ENCODE assay signal across 8 mouse cellular contexts in genomic region chr9:68014991-68015396, GRCm38 (mm10).
DNase-seq lines count a peak whose midpoint lies in the region; ATAC-seq and TF ChIP-seq lines count a peak whose summit lies in the region.

No protein-coding gene starts in this region.

- DNase-seq in intestine, embryonic 14.5 days (ENCODE audit: low spot score): peak; percentile 92
- DNase-seq in gastrocnemius, adult 8-10 months (ENCODE audit: low spot score in 2 of 2): peak; percentile 72
- DNase-seq in induced T-regulatory cell, adult 2 months (ENCODE audit: low read depth): peak; percentile 65
- peak; percentile 76 for DNase-seq in left cerebral cortex, postnatal 10 days (ENCODE audit: extremely low spot score in 1 of 2, low spot score in 2 of 2)
- peak; percentile 51 for DNase-seq in splenic B cell, adult 2 months (ENCODE audit: low read depth, low spot score)

- no peaks in the 10 kb centered on the region for H3K36me3 ChIP-seq in intestine, embryonic 14.5 days (ENCODE audit: control insufficient read depth, insufficient read depth, low read length)
- no peaks in the 10 kb centered on the region for H3K36me3 ChIP-seq in intestine, embryonic 16.5 days (ENCODE audit: control insufficient read depth, insufficient read depth, low read length)
- H3K36me3 ChIP-seq in midbrain, embryonic 16.5 days (ENCODE audit: control insufficient read depth, insufficient read depth, low read length): no peaks in the 10 kb centered on the region
- H3K36me3 ChIP-seq in splenic B cell, adult 2 months (ENCODE audit: control insufficient read depth, insufficient read depth, low read length, poor library complexity, severe bottlenecking): no peaks in the 10 kb centered on the region

- no peak overlapping the region for H3K27ac ChIP-seq in intestine, embryonic 14.5 days (ENCODE audit: low read depth)
- no peak overlapping the region for H3K27ac ChIP-seq in intestine, embryonic 16.5 days (ENCODE audit: low read length)
- no peak overlapping the region for H3K27ac ChIP-seq in cortical plate, adult 2 months (ENCODE audit: insufficient read depth, low read length)
- H3K27ac ChIP-seq in midbrain, embryonic 16.5 days (ENCODE audit: low read length): no peak overlapping the region

- H3K27me3 ChIP-seq in intestine, embryonic 14.5 days (replicated peaks; ENCODE audit: control insufficient read depth, insufficient read depth, low read length): no peaks in the 10 kb centered on the region
- no peaks in the 10 kb centered on the region for H3K27me3 ChIP-seq in intestine, embryonic 16.5 days (replicated peaks; ENCODE audit: control insufficient read depth, insufficient read depth, low read length)
- no peaks in the 10 kb centered on the region for H3K27me3 ChIP-seq in midbrain, embryonic 16.5 days (ENCODE audit: control insufficient read depth, insufficient read depth, low read depth, low read length)
- no peaks in the 10 kb centered on the region for H3K27me3 ChIP-seq in splenic B cell, adult 2 months (ENCODE audit: control insufficient read depth, insufficient read depth, low read length, poor library complexity, severe bottlenecking)

- H3K9ac ChIP-seq in intestine, embryonic 14.5 days (ENCODE audit: low read length): no peak overlapping the region
- H3K9ac ChIP-seq in intestine, embryonic 16.5 days (ENCODE audit: low read depth, low read length): no peak overlapping the region
- H3K9ac ChIP-seq in midbrain, embryonic 16.5 days (ENCODE audit: low read depth, low read length): no peak overlapping the region

- peak; percentile 99 for TF ChIP-seq CTCF in cortical plate, adult 2 months (IDR thresholded peaks at IDR 0.05; ENCODE audit: extremely low read depth, insufficient read depth, low read length)

- intact Hi-C loops in left cerebral cortex, postnatal 10 days (cut with DNase I): loop anchor here (5.0 to 10.0 kb wide), 4 partner anchors 640 to 1470 kb away; partner anchors contain the start of gene Rora

- H3K4me1 ChIP-seq in intestine, embryonic 14.5 days (replicated peaks; ENCODE audit: control insufficient read depth, insufficient read depth, low read length): no peaks in the 10 kb centered on the region
- H3K4me1 ChIP-seq in intestine, embryonic 16.5 days (ENCODE audit: control insufficient read depth, insufficient read depth, low read length): no peaks in the 10 kb centered on the region
- H3K4me1 ChIP-seq in cortical plate, adult 2 months (ENCODE audit: control insufficient read depth, insufficient read depth, low read length): no peaks in the 10 kb centered on the region
- no peaks in the 10 kb centered on the region for H3K4me1 ChIP-seq in midbrain, embryonic 16.5 days (ENCODE audit: control insufficient read depth, insufficient read depth, low read length)

- H3K4me3 ChIP-seq in intestine, embryonic 14.5 days (ENCODE audit: low read depth, low read length): no peak overlapping the region
- no peak overlapping the region for H3K4me3 ChIP-seq in intestine, embryonic 16.5 days (ENCODE audit: low read length)
- H3K4me3 ChIP-seq in cortical plate, adult 2 months (ENCODE audit: insufficient read depth, low read length): no peak overlapping the region
- no peak overlapping the region for H3K4me3 ChIP-seq in midbrain, embryonic 16.5 days (ENCODE audit: low read depth, low read length)

- WGBS in intestine, embryonic 14.5 days: 9% methylated on average over 11 of the region's 11 CpGs
- 8% methylated on average over 11 of the region's 11 CpGs for WGBS in intestine, embryonic 16.5 days
- 8% methylated on average over 11 of the region's 11 CpGs for WGBS in midbrain, embryonic 16.5 days

- no peak for ATAC-seq in intestine, embryonic 14.5 days (replicated peaks; ENCODE audit: low FRiP score, low TSS enrichment, low read depth)
- ATAC-seq in intestine, embryonic 16.5 days: no peak
- peak; percentile 64; the same call in 1 of the 2 replicates for ATAC-seq in midbrain, embryonic 16.5 days

- H3K9me3 ChIP-seq in intestine, embryonic 14.5 days (ENCODE audit: control insufficient read depth, low read length): no peaks in the 10 kb centered on the region
- no peaks in the 10 kb centered on the region for H3K9me3 ChIP-seq in intestine, embryonic 16.5 days (ENCODE audit: control insufficient read depth, low read length)
- no peaks in the 10 kb centered on the region for H3K9me3 ChIP-seq in midbrain, embryonic 16.5 days (replicated peaks; ENCODE audit: control insufficient read depth, low read length, poor library complexity, severe bottlenecking)

- no peak overlapping the region for H3K4me2 ChIP-seq in intestine, embryonic 14.5 days (ENCODE audit: low read length)
- H3K4me2 ChIP-seq in intestine, embryonic 16.5 days (ENCODE audit: low read depth, low read length): no peak overlapping the region
- H3K4me2 ChIP-seq in midbrain, embryonic 16.5 days (ENCODE audit: low read length): no peak overlapping the region

- no peak for TF ChIP-seq POLR2A in cortical plate, adult 2 months (IDR thresholded peaks at IDR 0.05; ENCODE audit: extremely low read depth, insufficient read depth, low read length)
